Mouse (Mus musculus): Measurements from ENCODE around the gene Fbxl19.

DNA sequence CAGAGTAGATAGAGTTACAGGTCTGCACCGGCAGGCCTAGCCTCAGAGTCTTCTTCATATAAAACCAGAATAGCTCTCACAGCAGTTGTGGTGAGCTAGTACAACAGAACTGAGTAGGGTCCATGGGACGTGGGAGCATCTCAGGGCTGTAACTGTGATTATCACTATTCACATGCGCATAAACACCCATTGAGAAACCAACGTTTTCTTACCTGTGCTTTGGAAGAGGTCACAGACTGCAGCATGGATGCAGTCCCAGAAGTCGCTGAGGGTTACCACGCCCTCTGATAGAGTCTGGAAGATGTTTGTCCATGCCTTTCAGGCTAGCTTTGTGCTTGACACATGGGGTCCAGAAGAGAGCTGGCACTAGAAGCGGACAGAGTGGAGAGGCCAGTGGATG lies 9.4 kb downstream of the Fbxl19 start:
- TF ChIP-seq CTCF (conservative IDR thresholded peaks at IDR 0.05; ENCODE audit: low read length) (no peak), NANOG (IDR thresholded peaks at IDR 0.05; ENCODE audit: borderline replicate concordance, low read length) (peak; percentile 43; the same call in 1 of the 2 replicates), POU5F1 (IDR thresholded peaks at IDR 0.05; ENCODE audit: borderline replicate concordance, low read length) (peak; percentile 66; the same call in 1 of the 2 replicates)

Measured in E14TG2a.4 (cell line).